Mouse (Mus musculus): ENCODE measurements at regions not wholly inside any gene's neighbourhood (a gene's known extent, or its start where the extent isn't known, plus 50 kb on each side); places are given as distances from the start of the nearest gene placed in this dataset.

GRCm38 (mm10) chr10:51219481-51219880, 260.9 kb upstream of the Gm49339 start:
- no peaks in the 10 kb centered on the region for H3K4me1 ChIP-seq
- no peaks in the 10 kb centered on the region for H3K27me3 ChIP-seq
- no peak for ATAC-seq (ENCODE audit: low FRiP score, low read depth)
- no peak overlapping the region for H3K4me3 ChIP-seq
- 82% methylated on average over 4 of the region's 4 CpGs for WGBS
- no peak overlapping the region for H3K9ac ChIP-seq
- no peak overlapping the region for H3K27ac ChIP-seq
- H3K36me3 ChIP-seq, result no peaks in the 10 kb centered on the region
- no peak overlapping the region for H3K4me2 ChIP-seq (replicated peaks)
- H3K9me3 ChIP-seq, result no peaks in the 10 kb centered on the region

GRCm38 (mm10) chr10:51233592-51233991, 246.8 kb upstream of the Gm49339 start:
- H3K4me1 ChIP-seq, result peaks cover 4% of the 10 kb centered on the region; the same call in 1 of the 2 replicates
- H3K9me3 ChIP-seq, result no peaks in the 10 kb centered on the region
- no peaks in the 10 kb centered on the region for H3K36me3 ChIP-seq
- H3K4me2 ChIP-seq (replicated peaks), result no peak overlapping the region
- no peaks in the 10 kb centered on the region for H3K27me3 ChIP-seq
- WGBS, result 46% methylated on average over 2 of the region's 2 CpGs
- H3K9ac ChIP-seq, result no peak overlapping the region
- no peak overlapping the region for H3K27ac ChIP-seq
- ATAC-seq (ENCODE audit: low FRiP score, low read depth), result no peak
- no peak overlapping the region for H3K4me3 ChIP-seq

GRCm38 (mm10) chr10:51235586-51236575, 244.5 kb upstream of the Gm49339 start:
- H3K27ac ChIP-seq, result no peak overlapping the region
- peaks cover 4% of the 10 kb centered on the region; the same call in 1 of the 2 replicates for H3K4me1 ChIP-seq
- H3K4me3 ChIP-seq, result no peak overlapping the region
- H3K9ac ChIP-seq, result no peak overlapping the region
- no peaks in the 10 kb centered on the region for H3K27me3 ChIP-seq
- H3K4me2 ChIP-seq (replicated peaks), result no peak overlapping the region
- ATAC-seq (ENCODE audit: low FRiP score, low read depth), result no peak
- H3K9me3 ChIP-seq, result no peaks in the 10 kb centered on the region
- 25% methylated on average over 10 of the region's 10 CpGs for WGBS
- no peaks in the 10 kb centered on the region for H3K36me3 ChIP-seq

GRCm38 (mm10) chr10:51238103-51238502, 242.3 kb upstream of the Gm49339 start:
- H3K4me2 ChIP-seq (replicated peaks), result no peak overlapping the region
- H3K4me3 ChIP-seq, result no peak overlapping the region
- no peak overlapping the region for H3K27ac ChIP-seq
- no peaks in the 10 kb centered on the region for H3K27me3 ChIP-seq
- H3K9ac ChIP-seq, result no peak overlapping the region
- H3K4me1 ChIP-seq, result peaks cover 4% of the 10 kb centered on the region; the same call in 1 of the 2 replicates
- H3K36me3 ChIP-seq, result no peaks in the 10 kb centered on the region
- ATAC-seq (ENCODE audit: low FRiP score, low read depth), result no peak
- no peaks in the 10 kb centered on the region for H3K9me3 ChIP-seq

- ATAC-seq (ENCODE audit: low FRiP score, low read depth), result no peak
- no peak overlapping the region for H3K9ac ChIP-seq
- no peaks in the 10 kb centered on the region for H3K9me3 ChIP-seq
- WGBS, result 91% methylated on average over 1 of the region's 1 CpGs
- H3K27me3 ChIP-seq, result no peaks in the 10 kb centered on the region
- no peak overlapping the region for H3K27ac ChIP-seq
- no peak overlapping the region for H3K4me2 ChIP-seq (replicated peaks)
- no peaks in the 10 kb centered on the region for H3K4me1 ChIP-seq
- H3K4me3 ChIP-seq, result no peak overlapping the region
- no peaks in the 10 kb centered on the region for H3K36me3 ChIP-seq
Observed at GRCm38 (mm10) chr10:51253439-51253838, 227.0 kb upstream of the Gm49339 start.

- Histone ChIP-seq H3K4me2 (replicated peaks) (no peak overlapping the region), H3K27me3 (no peaks in the 10 kb centered on the region), H3K36me3 (no peaks in the 10 kb centered on the region), H3K9me3 (no peaks in the 10 kb centered on the region), H3K27ac (no peak overlapping the region), H3K9ac (no peak overlapping the region), H3K4me1 (no peaks in the 10 kb centered on the region), H3K4me3 (no peak overlapping the region)
- no peak for ATAC-seq (ENCODE audit: low FRiP score, low read depth)
- WGBS, result 67% methylated on average over 4 of the region's 4 CpGs
Observed at GRCm38 (mm10) chr10:51257587-51258049, 222.8 kb upstream of the Gm49339 start.

GRCm38 (mm10) chr10:51271364-51271763, 209.0 kb upstream of the Gm49339 start:
- Histone ChIP-seq H3K9me3 (no peaks in the 10 kb centered on the region), H3K4me2 (replicated peaks) (no peak overlapping the region), H3K27ac (no peak overlapping the region), H3K27me3 (no peaks in the 10 kb centered on the region), H3K9ac (no peak overlapping the region), H3K36me3 (no peaks in the 10 kb centered on the region), H3K4me1 (no peaks in the 10 kb centered on the region), H3K4me3 (no peak overlapping the region)
- 77% methylated on average over 1 of the region's 1 CpGs for WGBS
- ATAC-seq (ENCODE audit: low FRiP score, low read depth), result 0 out of 2 replicates have a peak, but pooled peaks have one; percentile 57

- H3K4me3 ChIP-seq, result no peak overlapping the region
- H3K27me3 ChIP-seq, result no peaks in the 10 kb centered on the region
- H3K4me1 ChIP-seq, result no peaks in the 10 kb centered on the region
- H3K9ac ChIP-seq, result no peak overlapping the region
- H3K9me3 ChIP-seq, result no peaks in the 10 kb centered on the region
- 59% methylated on average over 2 of the region's 2 CpGs for WGBS
- ATAC-seq (ENCODE audit: low FRiP score, low read depth), result no peak
- no peak overlapping the region for H3K4me2 ChIP-seq (replicated peaks)
- no peaks in the 10 kb centered on the region for H3K36me3 ChIP-seq
- no peak overlapping the region for H3K27ac ChIP-seq
Observed at GRCm38 (mm10) chr10:51278195-51278594, 202.2 kb upstream of the Gm49339 start.

- no peak overlapping the region for H3K27ac ChIP-seq
- H3K4me3 ChIP-seq, result no peak overlapping the region
- H3K9ac ChIP-seq, result no peak overlapping the region
- WGBS, result 80% methylated on average over 1 of the region's 1 CpGs
- ATAC-seq (ENCODE audit: low FRiP score, low read depth), result no peak
- H3K27me3 ChIP-seq, result no peaks in the 10 kb centered on the region
- no peaks in the 10 kb centered on the region for H3K4me1 ChIP-seq
- no peaks in the 10 kb centered on the region for H3K36me3 ChIP-seq
- H3K4me2 ChIP-seq (replicated peaks), result no peak overlapping the region
- H3K9me3 ChIP-seq, result no peaks in the 10 kb centered on the region
Observed at GRCm38 (mm10) chr10:51282451-51282850, 198.0 kb upstream of the Gm49339 start.

GRCm38 (mm10) chr10:51284538-51284937, 195.9 kb upstream of the Gm49339 start:
- Histone ChIP-seq H3K4me2 (replicated peaks) (no peak overlapping the region), H3K36me3 (no peaks in the 10 kb centered on the region), H3K9me3 (no peaks in the 10 kb centered on the region), H3K27ac (no peak overlapping the region), H3K4me3 (no peak overlapping the region), H3K27me3 (no peaks in the 10 kb centered on the region), H3K4me1 (no peaks in the 10 kb centered on the region), H3K9ac (no peak overlapping the region)
- ATAC-seq (ENCODE audit: low FRiP score, low read depth), result no peak

GRCm38 (mm10) chr10:51287852-51288251, 192.6 kb upstream of the Gm49339 start:
- H3K27ac ChIP-seq, result no peak overlapping the region
- peaks cover 6% of the 10 kb centered on the region; the same call in 1 of the 2 replicates for H3K27me3 ChIP-seq
- H3K4me2 ChIP-seq (replicated peaks), result no peak overlapping the region
- no peak overlapping the region for H3K9ac ChIP-seq
- H3K4me3 ChIP-seq, result no peak overlapping the region
- ATAC-seq (ENCODE audit: low FRiP score, low read depth), result no peak
- 19% methylated on average over 4 of the region's 4 CpGs for WGBS
- no peaks in the 10 kb centered on the region for H3K36me3 ChIP-seq
- H3K4me1 ChIP-seq, result no peaks in the 10 kb centered on the region
- H3K9me3 ChIP-seq, result no peaks in the 10 kb centered on the region

GRCm38 (mm10) chr10:51291412-51292207, 188.8 kb upstream of the Gm49339 start:
- no peaks in the 10 kb centered on the region for H3K36me3 ChIP-seq
- H3K27me3 ChIP-seq, result peaks cover 6% of the 10 kb centered on the region; the same call in 1 of the 2 replicates
- H3K9me3 ChIP-seq, result no peaks in the 10 kb centered on the region
- H3K9ac ChIP-seq, result no peak overlapping the region
- H3K4me3 ChIP-seq, result no peak overlapping the region
- no peak for ATAC-seq (ENCODE audit: low FRiP score, low read depth)
- no peaks in the 10 kb centered on the region for H3K4me1 ChIP-seq
- WGBS, result 48% methylated on average over 5 of the region's 5 CpGs
- no peak overlapping the region for H3K27ac ChIP-seq
- no peak overlapping the region for H3K4me2 ChIP-seq (replicated peaks)

Measured in limb, embryonic 13.5 days (tissue).